Mouse (Mus musculus): ENCODE results near the gene Pigo. TPM values are rescaled to one million over a fixed set of nuclear protein-coding genes. Genes with fewer than 3 reads are reported as not detected.

Pigo gene
- polyA plus RNA-seq, 1 experiment from 2014 or later, result 22.4 TPM

GRCm38 (mm10) chr4:43033481-43033880, 7.9 kb upstream of the Pigo start:
- no peak overlapping the region for H3K4me3 ChIP-seq
- no peak for ATAC-seq (ENCODE audit: low read depth)
- no peak overlapping the region for H3K27ac ChIP-seq (replicated peaks)
- peaks cover 61% of the 10 kb centered on the region for H3K36me3 ChIP-seq
- peaks cover 42% of the 10 kb centered on the region for H3K4me1 ChIP-seq (replicated peaks)
- no peaks in the 10 kb centered on the region for H3K27me3 ChIP-seq
- no peaks in the 10 kb centered on the region for H3K9me3 ChIP-seq
- H3K9ac ChIP-seq, result 0 out of 2 replicates have a peak overlapping the region, but pooled peaks have one; percentile 31
- 83% methylated on average over 14 of the region's 14 CpGs for WGBS
- H3K4me2 ChIP-seq, result no peak overlapping the region

- Histone ChIP-seq H3K4me2 (no peak overlapping the region), H3K27ac (replicated peaks) (peak overlapping the region; percentile 92; the same call in 1 of the 2 replicates), H3K36me3 (peaks cover 70% of the 10 kb centered on the region), H3K9me3 (no peaks in the 10 kb centered on the region), H3K27me3 (no peaks in the 10 kb centered on the region), H3K4me3 (no peak overlapping the region), H3K4me1 (replicated peaks) (peaks cover 32% of the 10 kb centered on the region), H3K9ac (peak overlapping the region; percentile 5; the same call in 1 of the 2 replicates)
- 92% methylated on average over 1 of the region's 1 CpGs for WGBS
- ATAC-seq (ENCODE audit: low read depth), result no peak
Measured at GRCm38 (mm10) chr4:43032501-43032900, 6.9 kb upstream of the Pigo start.

DNA sequence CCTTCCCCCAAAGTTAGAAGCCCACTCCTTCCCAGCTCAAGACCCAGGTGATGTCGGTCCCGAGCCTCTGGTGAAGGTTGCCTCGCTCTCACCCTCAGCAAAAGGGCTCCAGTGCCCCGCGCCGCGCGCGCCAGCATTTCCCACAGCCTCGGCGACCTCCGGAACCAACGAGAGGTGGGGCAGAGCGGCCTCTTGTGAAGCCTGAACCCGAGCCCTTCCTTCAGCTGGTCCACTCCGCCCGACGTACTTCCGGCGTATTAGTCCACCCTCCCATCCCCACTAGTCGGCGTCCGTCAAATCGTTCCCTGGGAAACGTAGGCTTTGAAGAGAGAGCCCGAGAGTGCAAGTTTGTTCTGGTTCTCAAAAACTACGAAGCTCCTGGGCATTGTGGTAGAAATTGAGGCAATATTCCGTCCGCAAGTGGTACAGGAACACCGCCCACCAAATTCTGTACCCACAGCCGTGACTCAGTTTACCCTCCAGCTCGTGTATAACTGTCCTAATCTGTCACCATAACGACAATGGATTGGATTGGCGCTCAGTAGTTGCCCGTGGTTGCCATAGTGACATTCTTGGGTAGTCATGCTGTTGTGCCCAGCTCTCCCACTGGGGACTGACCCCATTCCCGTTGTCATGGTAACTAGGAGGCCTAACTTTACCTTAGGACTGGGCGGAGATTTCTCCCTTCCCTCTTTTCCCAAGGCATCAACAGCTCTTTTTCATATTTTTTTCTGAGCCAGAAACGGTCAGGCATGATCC, 5.8 kb upstream of the Pigo start, which contains the start of gene Stoml2:
Stoml2 (minus strand) TSS at position 474 of the 759 bp plus-strand sequence.
- peaks cover 26% of the 10 kb centered on the region for H3K4me1 ChIP-seq (replicated peaks)
- under 1% methylated on average over 38 of the region's 38 CpGs for WGBS
- peak within 1 kb of the TSS; percentile 94 for H3K9ac ChIP-seq
- peak within 1 kb of the TSS; percentile 82 for H3K4me3 ChIP-seq
- peak within 1 kb of the TSS; percentile 72 for H3K4me2 ChIP-seq
- no peaks in the 10 kb centered on the region for H3K27me3 ChIP-seq
- H3K9me3 ChIP-seq, result no peaks in the 10 kb centered on the region
- peak; percentile 96 for ATAC-seq (ENCODE audit: low read depth)
- H3K27ac ChIP-seq (replicated peaks), result peak within 1 kb of the TSS; percentile 92
- peaks cover 75% of the 10 kb centered on the region for H3K36me3 ChIP-seq

DNA sequence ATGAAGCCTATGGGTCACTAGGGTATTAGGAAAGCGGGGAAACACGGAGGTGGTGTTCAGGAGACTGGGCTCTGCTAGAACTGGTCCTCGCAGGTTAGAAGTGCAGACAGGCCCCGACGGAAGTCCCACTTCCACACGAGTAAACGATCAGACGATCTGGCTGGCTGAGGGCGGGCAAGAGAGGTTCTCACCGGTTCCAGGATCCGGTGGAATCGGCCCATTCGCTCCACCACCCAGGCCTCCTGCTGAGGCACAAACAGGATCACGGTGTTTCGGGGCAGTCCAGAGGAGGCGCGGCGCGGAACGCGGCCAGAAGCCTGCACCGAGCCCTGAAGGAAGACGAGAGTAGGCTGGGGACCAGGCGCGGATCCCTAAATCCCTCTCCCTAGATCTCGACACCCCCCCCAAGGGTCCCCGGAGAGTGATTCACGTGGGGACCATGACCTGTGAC, 5.2 kb upstream of the Pigo start:
- H3K27ac ChIP-seq (replicated peaks), result peak overlapping the region; percentile 92
- peak overlapping the region; percentile 82 for H3K4me3 ChIP-seq
- H3K4me1 ChIP-seq (replicated peaks), result peaks cover 26% of the 10 kb centered on the region
- no peaks in the 10 kb centered on the region for H3K27me3 ChIP-seq
- 2% methylated on average over 28 of the region's 28 CpGs for WGBS
- no peaks in the 10 kb centered on the region for H3K9me3 ChIP-seq
- H3K9ac ChIP-seq, result peak overlapping the region; percentile 94
- peak overlapping the region; percentile 72 for H3K4me2 ChIP-seq
- ATAC-seq (ENCODE audit: low read depth), result peak; percentile 64; the same call in 1 of the 2 replicates
- H3K36me3 ChIP-seq, result peaks cover 69% of the 10 kb centered on the region

DNA sequence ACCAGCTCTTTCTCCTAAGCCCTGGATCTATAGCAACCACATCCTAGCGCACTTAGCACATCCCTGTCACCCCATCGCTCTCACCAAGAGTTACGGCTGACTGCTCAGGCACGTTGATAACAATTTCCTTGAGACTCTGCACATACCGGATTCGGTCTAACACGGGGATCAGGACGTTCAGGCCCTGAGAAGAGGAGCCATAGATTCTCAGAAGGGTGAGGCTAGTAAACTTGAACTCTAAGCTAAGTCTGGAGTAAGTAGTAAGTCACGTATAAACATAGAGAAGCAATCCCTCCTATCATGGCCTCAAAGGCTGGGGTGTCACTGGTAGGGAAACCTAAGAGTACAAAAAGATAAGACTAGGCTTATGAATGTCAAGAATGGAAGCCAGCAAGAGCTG, 4.7 kb upstream of the Pigo start:
- 76% methylated on average over 9 of the region's 9 CpGs for WGBS
- Histone ChIP-seq H3K4me3 (peak overlapping the region; percentile 82), H3K36me3 (peaks cover 65% of the 10 kb centered on the region), H3K9ac (peak overlapping the region; percentile 94), H3K27me3 (no peaks in the 10 kb centered on the region), H3K9me3 (no peaks in the 10 kb centered on the region), H3K27ac (replicated peaks) (no peak overlapping the region), H3K4me1 (replicated peaks) (peaks cover 26% of the 10 kb centered on the region), H3K4me2 (peak overlapping the region; percentile 72)
- no peak for ATAC-seq (ENCODE audit: low read depth)

GRCm38 (mm10) chr4:43029749-43030148, 4.1 kb upstream of the Pigo start:
- WGBS, result 97% methylated on average over 9 of the region's 9 CpGs
- Histone ChIP-seq H3K4me1 (replicated peaks) (peaks cover 30% of the 10 kb centered on the region), H3K4me3 (no peak overlapping the region), H3K36me3 (peaks cover 59% of the 10 kb centered on the region), H3K27me3 (no peaks in the 10 kb centered on the region), H3K9ac (peak overlapping the region; percentile 94; the same call in 1 of the 2 replicates), H3K9me3 (no peaks in the 10 kb centered on the region), H3K4me2 (peak overlapping the region; percentile 72; the same call in 1 of the 2 replicates), H3K27ac (replicated peaks) (no peak overlapping the region)
- ATAC-seq (ENCODE audit: low read depth), result no peak

DNA sequence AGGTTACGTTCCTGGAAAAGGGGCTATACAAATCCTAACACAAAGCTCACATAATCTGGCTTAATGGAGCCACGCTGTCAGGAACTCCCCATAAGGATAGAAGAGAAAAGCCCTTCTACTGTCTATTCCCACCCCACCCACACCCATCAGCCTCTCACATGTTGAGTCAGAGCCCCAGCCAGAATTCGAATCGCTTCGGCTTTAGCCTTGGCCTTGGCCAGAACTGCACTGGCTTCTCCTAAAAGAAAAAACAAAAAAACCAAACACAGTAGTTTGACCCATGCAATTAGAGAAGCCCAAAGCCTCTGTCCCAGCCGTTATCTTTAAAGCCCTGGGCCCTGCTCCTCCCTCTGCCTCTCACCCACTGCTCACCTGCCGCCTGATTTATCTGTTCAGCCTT, 3.5 kb upstream of the Pigo start:
- Histone ChIP-seq H3K4me2 (no peak overlapping the region), H3K36me3 (peaks cover 53% of the 10 kb centered on the region), H3K4me3 (no peak overlapping the region), H3K27me3 (no peaks in the 10 kb centered on the region), H3K27ac (replicated peaks) (no peak overlapping the region), H3K9ac (no peak overlapping the region), H3K4me1 (replicated peaks) (peaks cover 37% of the 10 kb centered on the region), H3K9me3 (no peaks in the 10 kb centered on the region)
- 97% methylated on average over 7 of the region's 7 CpGs for WGBS
- ATAC-seq (ENCODE audit: low read depth), result no peak

GRCm38 (mm10) chr4:43024673-43025072, 946 bp downstream of the Pigo start:
- Histone ChIP-seq H3K4me2 (peak overlapping the region; percentile 72), H3K36me3 (peaks cover 73% of the 10 kb centered on the region), H3K27ac (replicated peaks) (peak overlapping the region; percentile 92; the same call in 1 of the 2 replicates), H3K9me3 (no peaks in the 10 kb centered on the region), H3K27me3 (no peaks in the 10 kb centered on the region), H3K9ac (peak overlapping the region; percentile 75), H3K4me1 (replicated peaks) (peaks cover 17% of the 10 kb centered on the region), H3K4me3 (peak overlapping the region; percentile 65)
- no peak for ATAC-seq (ENCODE audit: low read depth)
- WGBS, result 84% methylated on average over 14 of the region's 14 CpGs

DNA sequence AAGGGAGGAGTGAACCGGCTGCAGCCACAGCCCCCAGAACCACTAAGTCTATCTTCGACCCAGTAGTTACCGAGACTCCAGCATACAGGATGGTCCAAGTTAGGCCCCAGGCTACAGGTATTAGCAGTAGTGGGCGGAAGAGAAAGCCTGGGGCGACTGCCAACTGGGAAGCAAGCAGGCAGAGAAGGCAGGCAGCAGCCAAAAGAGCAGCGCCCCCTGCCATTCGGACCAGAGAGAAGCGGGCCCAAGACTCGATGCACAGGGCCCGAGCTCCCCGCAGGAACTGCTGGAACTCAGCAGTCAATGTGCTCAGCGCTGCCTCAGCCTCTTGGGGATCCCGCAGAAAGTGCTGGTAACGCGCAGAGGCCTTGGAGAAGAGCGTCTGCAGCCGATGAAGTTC, 4.3 kb downstream of the Pigo start:
- ATAC-seq (ENCODE audit: low read depth), result no peak
- H3K4me2 ChIP-seq, result no peak overlapping the region
- peaks cover 71% of the 10 kb centered on the region for H3K36me3 ChIP-seq
- WGBS, result 76% methylated on average over 17 of the region's 17 CpGs
- H3K9ac ChIP-seq, result no peak overlapping the region
- peaks cover 14% of the 10 kb centered on the region for H3K4me1 ChIP-seq (replicated peaks)
- no peaks in the 10 kb centered on the region for H3K27me3 ChIP-seq
- H3K27ac ChIP-seq (replicated peaks), result no peak overlapping the region
- H3K4me3 ChIP-seq, result no peak overlapping the region
- H3K9me3 ChIP-seq, result no peaks in the 10 kb centered on the region

GRCm38 (mm10) chr4:43020876-43021275, 4.7 kb downstream of the Pigo start:
- H3K27ac ChIP-seq (replicated peaks), result no peak overlapping the region

DNA sequence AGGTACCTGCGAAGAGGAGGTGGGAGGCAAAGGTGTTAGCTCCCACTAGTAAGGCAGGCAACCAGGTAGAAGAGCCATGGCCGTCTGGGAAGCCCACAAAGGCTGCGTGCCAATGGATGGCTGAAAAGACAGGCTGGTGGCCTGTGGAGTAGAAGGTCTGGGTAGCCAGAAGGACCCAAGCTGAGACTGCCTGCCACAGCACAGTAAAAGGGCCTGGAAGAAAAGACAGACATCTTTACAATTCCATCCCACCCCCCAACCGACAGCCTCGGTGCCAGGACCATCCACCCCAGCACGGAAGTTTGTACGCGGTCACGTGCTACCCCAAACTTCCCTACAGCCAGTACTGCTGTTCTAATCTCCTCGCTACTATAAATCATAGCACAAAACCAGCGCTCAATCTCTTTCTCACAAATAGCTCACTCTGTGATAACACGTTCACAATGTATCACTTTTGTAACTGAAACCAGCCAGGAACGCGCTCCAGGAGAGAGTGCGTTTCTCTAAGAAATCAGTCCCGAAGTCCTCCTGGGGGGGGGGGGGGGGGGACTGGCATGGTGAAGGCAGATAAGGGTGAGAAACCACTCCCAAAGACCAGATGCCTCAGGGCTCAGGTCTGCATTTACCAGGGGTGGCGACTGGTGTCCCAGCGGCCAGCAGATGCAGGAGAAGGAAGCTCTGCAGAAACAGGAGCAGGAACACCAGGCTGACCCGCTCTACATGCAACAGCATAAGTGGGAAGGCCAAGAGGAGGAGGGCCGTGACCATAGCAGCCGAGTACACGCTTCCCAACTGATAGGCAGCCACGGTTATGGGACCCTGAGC, 5.8 kb downstream of the Pigo start:
- ATAC-seq (ENCODE audit: low read depth), result no peak
- 96% methylated on average over 23 of the region's 23 CpGs for WGBS

More at GRCm38 (mm10) chr4:43020876-43021275, 4.7 kb downstream of the Pigo start:
- H3K4me2 ChIP-seq, result no peak overlapping the region
- peaks cover 14% of the 10 kb centered on the region for H3K4me1 ChIP-seq (replicated peaks)
- no peak overlapping the region for H3K4me3 ChIP-seq
- peaks cover 72% of the 10 kb centered on the region for H3K36me3 ChIP-seq
- H3K27me3 ChIP-seq, result no peaks in the 10 kb centered on the region
- no peak for ATAC-seq (ENCODE audit: low read depth)
- no peak overlapping the region for H3K9ac ChIP-seq
- H3K9me3 ChIP-seq, result no peaks in the 10 kb centered on the region
- 87% methylated on average over 16 of the region's 16 CpGs for WGBS

DNA sequence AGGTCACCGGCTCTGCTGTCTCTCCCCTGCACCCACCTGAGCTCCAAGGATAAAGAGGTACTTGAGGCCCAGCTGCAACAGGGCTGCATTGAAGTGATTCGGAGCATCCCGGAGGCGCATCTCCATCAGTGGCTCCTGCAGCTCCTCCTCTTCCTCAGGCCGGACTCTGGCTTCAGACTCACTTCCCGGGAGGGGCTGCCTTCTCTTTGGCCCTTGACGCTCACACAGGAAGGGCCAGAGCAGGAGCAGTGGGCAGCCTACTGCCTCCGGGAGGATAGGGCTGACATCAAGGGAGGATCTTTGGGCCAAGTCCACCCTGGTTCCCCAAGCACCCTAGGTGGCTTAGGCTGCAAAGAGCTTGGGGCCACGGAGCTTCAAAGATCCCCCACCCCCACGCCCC, 6.4 kb downstream of the Pigo start:
- Histone ChIP-seq H3K4me1 (replicated peaks) (peaks cover 4% of the 10 kb centered on the region), H3K27me3 (no peaks in the 10 kb centered on the region), H3K4me2 (no peak overlapping the region), H3K4me3 (no peak overlapping the region), H3K9ac (no peak overlapping the region), H3K27ac (replicated peaks) (no peak overlapping the region), H3K36me3 (peaks cover 72% of the 10 kb centered on the region), H3K9me3 (no peaks in the 10 kb centered on the region)
- WGBS, result 90% methylated on average over 10 of the region's 10 CpGs
- ATAC-seq (ENCODE audit: low read depth), result no peak

More for the DNA sequence above, 5.8 kb downstream of the Pigo start:
- Histone ChIP-seq H3K36me3 (peaks cover 72% of the 10 kb centered on the region), H3K4me2 (no peak overlapping the region), H3K27me3 (no peaks in the 10 kb centered on the region), H3K4me1 (replicated peaks) (peaks cover 11% of the 10 kb centered on the region), H3K27ac (replicated peaks) (no peak overlapping the region), H3K4me3 (no peak overlapping the region), H3K9ac (0 out of 2 replicates have a peak overlapping the region, but pooled peaks have one; percentile 8), H3K9me3 (no peaks in the 10 kb centered on the region)
